Mouse (Mus musculus) kidney, postnatal 25 days (tissue): ENCODE measurements around the gene Spata33.
"Not testable (repeated sequence)": the region's sequence is repeated elsewhere in the genome, so short reads cannot be mapped to it uniquely, and the experiment has no call there.

ENCODE experiments used
- DNase-seq, 2 experiments: peaks; one replicate each; pipeline ENCODE4 v3.0.0; 2021; ENCODE audit warnings: mixed read lengths in 2 of 2

Gene Spata33

GRCm38 (mm10) chr8:123233760-123234159, 21.1 kb downstream of the Spata33 start:
- no peak for DNase-seq

GRCm38 (mm10) chr8:123234918-123235519, 22.4 kb downstream of the Spata33 start:
- no peak for DNase-seq

- DNase-seq = peak; percentile 94 to 95
Measured at GRCm38 (mm10) chr8:123235520-123236497, 23.2 kb downstream of the Spata33 start, which contains the start of gene Spata2l. Gene Spata2l (minus strand): TSS chr8:123236233.

- DNase-seq = peak in 1 of 2 experiments; percentile 19
Measured at GRCm38 (mm10) chr8:123239398-123239797, 26.8 kb downstream of the Spata33 start.

- DNase-seq = no peak
Measured at GRCm38 (mm10) chr8:123242107-123242923, 29.7 kb downstream of the Spata33 start.

GRCm38 (mm10) chr8:123243053-123243452, 30.4 kb downstream of the Spata33 start:
- DNase-seq = no peak

- peak; percentile 56 to 83 for DNase-seq
Measured at GRCm38 (mm10) chr8:123244382-123244781, 31.8 kb downstream of the Spata33 start.

GRCm38 (mm10) chr8:123245543-123245942, 32.9 kb downstream of the Spata33 start:
- DNase-seq = peak in 1 of 2 experiments; percentile 29

GRCm38 (mm10) chr8:123247748-123248147, 35.1 kb downstream of the Spata33 start:
- no peak for DNase-seq

- no peak for DNase-seq
Measured at GRCm38 (mm10) chr8:123248596-123248995, 36.0 kb downstream of the Spata33 start.

GRCm38 (mm10) chr8:123250940-123251339, 38.3 kb downstream of the Spata33 start:
- DNase-seq = no peak

GRCm38 (mm10) chr8:123252925-123253324, 40.3 kb downstream of the Spata33 start:
- no peak for DNase-seq

GRCm38 (mm10) chr8:123253451-123254098, 40.9 kb downstream of the Spata33 start:
- DNase-seq = peak in 1 of 2 experiments; percentile 33

GRCm38 (mm10) chr8:123254099-123254885, 41.7 kb downstream of the Spata33 start, which contains the start of the genes Zfp276 and Vps9d1:
Gene Zfp276 (plus strand): TSS chr8:123254195.
Gene Vps9d1 (minus strand): TSS chr8:123254348.
- DNase-seq = peak; percentile 88 to 94

- DNase-seq = no peak
Measured at GRCm38 (mm10) chr8:123255170-123255569, 42.5 kb downstream of the Spata33 start.

GRCm38 (mm10) chr8:123257114-123257513, 44.5 kb downstream of the Spata33 start:
- no peak for DNase-seq

GRCm38 (mm10) chr8:123257593-123257992, 45.0 kb downstream of the Spata33 start:
- DNase-seq = not testable (repeated sequence)

- DNase-seq = peak; percentile 39 to 79
Measured at GRCm38 (mm10) chr8:123267926-123268656, 55.5 kb downstream of the Spata33 start.

- no peak for DNase-seq
Measured at GRCm38 (mm10) chr8:123271147-123271546, 58.5 kb downstream of the Spata33 start.
